Mouse (Mus musculus): Measurements from ENCODE around the gene Tirap. TPM values are rescaled to one million over a fixed set of nuclear protein-coding genes. Genes with fewer than 3 reads are reported as not detected.
"Not testable (repeated sequence)": the region's sequence is repeated elsewhere in the genome, so short reads cannot be mapped to it uniquely, and the experiment has no call there.

Tirap gene
- polyA plus RNA-seq, 1 experiment from 2014 or later, result 18.8 TPM

DNA sequence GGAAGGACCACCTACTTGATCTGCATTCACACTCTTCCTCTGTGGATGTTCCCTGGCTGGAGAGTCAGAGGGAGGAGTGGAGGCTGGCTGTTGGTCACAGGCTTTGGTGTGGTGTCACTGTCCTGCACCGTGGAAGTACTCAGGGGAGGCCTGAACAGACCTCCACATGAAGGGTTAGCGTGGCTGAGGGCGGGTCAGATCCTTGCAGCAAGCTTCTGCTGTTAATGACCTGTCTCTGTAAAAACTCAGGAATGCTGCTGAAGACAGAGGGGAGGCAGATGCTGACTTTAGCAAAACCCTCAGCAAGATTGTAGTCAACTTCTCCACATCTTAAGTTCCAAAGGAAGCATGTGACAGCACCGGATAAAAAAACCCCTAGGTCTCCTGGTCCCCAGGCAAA is 43.2 kb downstream of the Tirap start:
- no peaks in the 10 kb centered on the region for H3K9me3 ChIP-seq
- DNase-seq (ENCODE audit: extremely low spot score, low spot score), result no peak
- H3K27me3 ChIP-seq (ENCODE audit: poor library complexity, severe bottlenecking), result no peaks in the 10 kb centered on the region
- H3K4me3 ChIP-seq, result no peak overlapping the region
- H3K4me1 ChIP-seq, result peaks cover 15% of the 10 kb centered on the region
- 93% methylated on average over 4 of the region's 4 CpGs for WGBS
- no peak overlapping the region for H3K27ac ChIP-seq
- peaks cover 15% of the 10 kb centered on the region; the same call in 1 of the 2 replicates for H3K36me3 ChIP-seq (replicated peaks)

DNA sequence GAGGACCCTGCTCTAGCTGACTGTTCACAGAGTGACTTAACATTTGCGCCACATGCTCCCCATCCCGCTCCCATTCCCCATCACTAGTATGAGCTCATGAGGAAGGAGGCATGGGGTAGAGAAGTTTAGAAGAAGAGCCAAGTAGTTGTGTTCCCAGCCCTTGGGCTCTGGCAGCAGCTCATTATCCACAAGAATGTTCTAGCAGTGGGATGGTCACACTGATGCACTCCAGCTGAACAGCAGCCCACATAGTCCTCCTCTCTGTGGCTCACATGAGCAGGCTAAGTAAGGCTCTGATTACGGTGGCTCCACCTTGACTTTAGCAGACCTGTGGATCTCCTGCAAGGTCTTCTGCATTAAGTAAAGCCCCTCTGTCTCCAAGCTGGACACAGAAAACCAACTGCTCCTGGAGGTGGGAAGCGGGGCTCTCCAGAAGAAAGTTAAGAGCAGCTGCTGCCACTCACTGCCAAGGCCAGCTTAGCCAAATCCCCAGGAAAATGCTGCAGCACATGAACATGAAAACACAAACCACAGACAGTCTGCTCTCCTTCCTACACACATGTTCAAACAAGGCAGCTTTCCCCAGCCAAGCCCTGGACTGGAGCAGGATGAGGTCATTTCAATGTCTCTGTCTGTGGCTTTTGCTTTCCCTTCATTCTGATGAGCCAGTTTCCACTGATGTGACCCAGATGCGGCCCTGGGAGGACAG is 43.9 kb downstream of the Tirap start:
- Histone ChIP-seq H3K4me3 (no peak overlapping the region), H3K27ac (no peak overlapping the region), H3K9me3 (no peaks in the 10 kb centered on the region), H3K27me3 (ENCODE audit: poor library complexity, severe bottlenecking) (no peaks in the 10 kb centered on the region), H3K4me1 (peaks cover 13% of the 10 kb centered on the region), H3K36me3 (replicated peaks) (peaks cover 15% of the 10 kb centered on the region; the same call in 1 of the 2 replicates)
- DNase-seq (ENCODE audit: extremely low spot score, low spot score), result no peak
- WGBS, result 92% methylated on average over 5 of the region's 5 CpGs

GRCm38 (mm10) chr9:35152923-35153322 is 47.2 kb downstream of the Tirap start:
- WGBS, result 86% methylated on average over 1 of the region's 1 CpGs

GRCm38 (mm10) chr9:35148822-35149221 is 51.3 kb downstream of the Tirap start:
- H3K4me3 ChIP-seq; H3K27ac ChIP-seq; H3K36me3 ChIP-seq (replicated peaks); H3K4me1 ChIP-seq; DNase-seq (ENCODE audit: extremely low spot score, low spot score); H3K9me3 ChIP-seq; H3K27me3 ChIP-seq (ENCODE audit: poor library complexity, severe bottlenecking): not testable (repeated sequence)

More at GRCm38 (mm10) chr9:35152923-35153322, 47.2 kb downstream of the Tirap start:
- no peaks in the 10 kb centered on the region for H3K27me3 ChIP-seq (ENCODE audit: poor library complexity, severe bottlenecking)
- H3K27ac ChIP-seq, result no peak overlapping the region
- peaks cover 15% of the 10 kb centered on the region; the same call in 1 of the 2 replicates for H3K36me3 ChIP-seq (replicated peaks)
- DNase-seq (ENCODE audit: extremely low spot score, low spot score), result no peak
- H3K4me3 ChIP-seq, result no peak overlapping the region
- no peaks in the 10 kb centered on the region for H3K4me1 ChIP-seq
- H3K9me3 ChIP-seq, result no peaks in the 10 kb centered on the region

GRCm38 (mm10) chr9:35147261-35147660 is 52.8 kb downstream of the Tirap start:
- not testable (repeated sequence) for DNase-seq (ENCODE audit: extremely low spot score, low spot score); H3K27ac ChIP-seq; H3K27me3 ChIP-seq (ENCODE audit: poor library complexity, severe bottlenecking); H3K4me3 ChIP-seq; H3K9me3 ChIP-seq; H3K4me1 ChIP-seq; H3K36me3 ChIP-seq (replicated peaks)
- WGBS, result 96% methylated on average over 14 of the region's 14 CpGs

DNA sequence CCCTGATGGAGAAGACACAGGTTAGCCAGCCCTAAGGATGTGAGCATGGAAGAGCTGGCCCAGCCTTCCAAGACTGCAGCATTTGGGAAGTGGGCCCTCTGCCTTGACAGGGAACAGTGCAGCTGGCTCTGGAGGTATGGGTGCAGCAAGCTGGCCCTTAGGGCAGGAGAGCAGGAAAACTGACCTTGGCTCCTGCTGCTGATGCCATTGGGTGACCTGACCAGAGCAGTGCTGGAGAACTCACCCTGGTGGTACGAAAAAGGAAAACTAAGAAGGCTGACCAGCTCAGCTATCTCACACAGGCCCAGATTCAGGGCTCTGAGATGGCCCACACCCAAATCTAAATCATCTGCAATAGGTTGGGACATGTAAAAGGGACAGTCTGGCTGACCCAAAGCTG is 54.3 kb downstream of the Tirap start:
- H3K9me3 ChIP-seq, result no peaks in the 10 kb centered on the region
- DNase-seq (ENCODE audit: extremely low spot score, low spot score), result no peak
- H3K4me1 ChIP-seq, result 0 out of 2 replicates have a peak, but pooled peaks cover 3% of the 10 kb centered on the region
- H3K27me3 ChIP-seq (ENCODE audit: poor library complexity, severe bottlenecking), result no peaks in the 10 kb centered on the region
- no peak overlapping the region for H3K27ac ChIP-seq
- 88% methylated on average over 1 of the region's 1 CpGs for WGBS
- no peak overlapping the region for H3K4me3 ChIP-seq
- no peaks in the 10 kb centered on the region for H3K36me3 ChIP-seq (replicated peaks)

- no peaks in the 10 kb centered on the region for H3K9me3 ChIP-seq
- no peak for DNase-seq (ENCODE audit: extremely low spot score, low spot score)
- 93% methylated on average over 9 of the region's 9 CpGs for WGBS
Measured at GRCm38 (mm10) chr9:35145118-35145517, 55.0 kb downstream of the Tirap start.

GRCm38 (mm10) chr9:35142221-35142620 is 57.9 kb downstream of the Tirap start:
- H3K36me3 ChIP-seq (replicated peaks), result no peaks in the 10 kb centered on the region
- DNase-seq (ENCODE audit: extremely low spot score, low spot score), result no peak
- 83% methylated on average over 2 of the region's 2 CpGs for WGBS

More at GRCm38 (mm10) chr9:35145118-35145517, 55.0 kb downstream of the Tirap start:
- H3K36me3 ChIP-seq (replicated peaks), result no peaks in the 10 kb centered on the region
- no peak overlapping the region for H3K27ac ChIP-seq
- 0 out of 2 replicates have a peak, but pooled peaks cover 3% of the 10 kb centered on the region for H3K4me1 ChIP-seq
- H3K27me3 ChIP-seq (ENCODE audit: poor library complexity, severe bottlenecking), result no peaks in the 10 kb centered on the region
- no peak overlapping the region for H3K4me3 ChIP-seq

DNA sequence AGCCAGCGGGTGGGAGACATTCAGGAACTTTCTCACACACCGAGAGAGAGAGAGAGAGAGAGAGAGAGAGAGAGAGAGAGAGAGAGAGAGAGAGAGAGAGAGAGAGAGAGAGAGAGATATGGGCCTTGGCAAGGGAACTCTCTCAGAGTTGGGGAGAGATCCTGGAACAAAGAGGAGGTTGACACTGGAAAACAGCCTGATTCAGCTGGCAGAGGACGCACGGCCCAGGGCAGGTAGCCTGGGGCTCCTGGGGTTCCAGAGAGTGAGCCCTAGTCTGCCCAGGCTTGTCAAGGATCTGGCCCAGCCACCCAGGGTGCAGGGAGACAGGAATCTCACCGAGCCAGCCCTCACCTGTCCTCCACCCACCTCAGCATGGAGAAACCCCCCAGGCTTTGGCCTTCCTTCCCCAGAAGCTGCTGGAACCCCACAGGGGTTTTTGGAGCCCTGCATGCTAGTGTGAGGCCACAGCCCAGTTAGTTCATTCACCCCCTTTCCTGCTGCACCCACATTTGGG is 60.8 kb downstream of the Tirap start:
- no peaks in the 10 kb centered on the region for H3K9me3 ChIP-seq
- H3K27me3 ChIP-seq (ENCODE audit: poor library complexity, severe bottlenecking), result no peaks in the 10 kb centered on the region
- WGBS, result 74% methylated on average over 5 of the region's 5 CpGs
- no peak overlapping the region for H3K4me3 ChIP-seq
- no peak overlapping the region for H3K27ac ChIP-seq
- peaks cover 10% of the 10 kb centered on the region for H3K4me1 ChIP-seq
- peaks cover 17% of the 10 kb centered on the region for H3K36me3 ChIP-seq (replicated peaks)
- DNase-seq (ENCODE audit: extremely low spot score, low spot score), result no peak

More at GRCm38 (mm10) chr9:35142221-35142620, 57.9 kb downstream of the Tirap start:
- H3K4me1 ChIP-seq, result peaks cover 10% of the 10 kb centered on the region
- H3K27ac ChIP-seq, result no peak overlapping the region
- H3K9me3 ChIP-seq, result no peaks in the 10 kb centered on the region
- no peaks in the 10 kb centered on the region for H3K27me3 ChIP-seq (ENCODE audit: poor library complexity, severe bottlenecking)
- no peak overlapping the region for H3K4me3 ChIP-seq

DNA sequence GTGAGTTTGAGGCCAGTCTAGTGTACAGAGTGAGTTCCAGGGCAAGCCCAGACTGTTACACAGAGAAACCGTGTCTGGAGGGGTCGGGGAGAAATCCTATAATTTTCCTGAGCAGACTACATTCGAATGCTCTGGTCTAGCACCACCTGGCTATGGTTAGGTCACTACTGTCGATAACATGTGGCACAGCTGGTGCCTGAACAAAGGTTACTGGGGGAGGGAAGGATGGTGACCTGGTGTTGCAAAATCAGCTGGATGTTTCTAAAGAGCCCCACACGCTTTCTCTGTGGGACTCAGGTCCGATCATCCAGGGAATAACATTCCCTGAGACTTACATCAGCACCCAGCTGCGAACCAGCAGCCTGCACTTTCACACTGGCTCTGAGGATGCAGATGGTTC is 62.1 kb downstream of the Tirap start:
- Histone ChIP-seq H3K27me3 (ENCODE audit: poor library complexity, severe bottlenecking) (no peaks in the 10 kb centered on the region), H3K4me1 (peaks cover 10% of the 10 kb centered on the region), H3K9me3 (no peaks in the 10 kb centered on the region), H3K4me3 (no peak overlapping the region), H3K36me3 (replicated peaks) (peaks cover 17% of the 10 kb centered on the region), H3K27ac (no peak overlapping the region)
- no peak for DNase-seq (ENCODE audit: extremely low spot score, low spot score)
- WGBS, result 83% methylated on average over 7 of the region's 7 CpGs

GRCm38 (mm10) chr9:35135575-35135974 is 64.5 kb downstream of the Tirap start:
- peaks cover 20% of the 10 kb centered on the region for H3K36me3 ChIP-seq (replicated peaks)
- H3K4me1 ChIP-seq, result peaks cover 7% of the 10 kb centered on the region
- DNase-seq (ENCODE audit: extremely low spot score, low spot score), result no peak
- no peak overlapping the region for H3K4me3 ChIP-seq
- WGBS, result 88% methylated on average over 6 of the region's 6 CpGs
- H3K27ac ChIP-seq, result no peak overlapping the region
- H3K9me3 ChIP-seq, result no peaks in the 10 kb centered on the region
- no peaks in the 10 kb centered on the region for H3K27me3 ChIP-seq (ENCODE audit: poor library complexity, severe bottlenecking)
